Mouse (Mus musculus): ENCODE data around the gene Rnf43. TPM values are rescaled to one million over a fixed set of nuclear protein-coding genes. Genes with fewer than 3 reads are reported as not detected.

The Rnf43 gene
- polyA plus RNA-seq, 1 experiment from 2014 or later = 4.2 TPM

DNA sequence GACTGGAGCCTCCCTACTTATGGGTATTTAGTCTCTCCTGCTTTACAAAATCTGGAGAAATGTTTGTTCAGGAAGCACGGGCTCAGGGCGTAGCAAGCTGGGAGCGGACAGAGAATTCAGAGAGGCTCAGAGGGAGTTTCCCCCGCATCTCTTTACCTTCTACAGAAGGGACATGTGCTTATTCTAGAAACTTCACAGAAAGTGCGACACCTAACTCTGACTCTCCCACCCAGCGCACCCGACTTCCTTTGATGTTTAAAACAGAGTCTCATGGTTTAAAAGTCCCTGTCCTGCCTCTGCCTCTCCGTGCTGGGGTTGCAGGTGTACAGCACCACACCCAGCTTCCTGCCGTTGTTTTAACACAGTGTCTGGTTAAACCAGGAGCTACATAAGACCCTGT, 58.3 kb downstream of the Rnf43 start:
- WGBS = 71% methylated on average over 9 of the region's 9 CpGs
- H3K27ac ChIP-seq = no peak overlapping the region
- no peak for ATAC-seq (ENCODE audit: low FRiP score, low read depth)

GRCm38 (mm10) chr11:87722168-87722567, 59.6 kb downstream of the Rnf43 start:
- H3K4me3 ChIP-seq = no peak overlapping the region
- no peaks in the 10 kb centered on the region for H3K27me3 ChIP-seq
- WGBS = 87% methylated on average over 3 of the region's 3 CpGs
- ATAC-seq (ENCODE audit: low FRiP score, low read depth) = no peak
- no peaks in the 10 kb centered on the region for H3K36me3 ChIP-seq
- H3K4me2 ChIP-seq (replicated peaks) = no peak overlapping the region
- H3K9ac ChIP-seq = no peak overlapping the region
- H3K9me3 ChIP-seq = no peaks in the 10 kb centered on the region
- H3K27ac ChIP-seq = no peak overlapping the region
- H3K4me1 ChIP-seq = peaks cover 14% of the 10 kb centered on the region

More for the DNA sequence above, 58.3 kb downstream of the Rnf43 start:
- Histone ChIP-seq H3K9me3 (no peaks in the 10 kb centered on the region), H3K4me1 (peaks cover 7% of the 10 kb centered on the region), H3K4me2 (replicated peaks) (no peak overlapping the region), H3K27me3 (no peaks in the 10 kb centered on the region), H3K36me3 (no peaks in the 10 kb centered on the region), H3K4me3 (no peak overlapping the region), H3K9ac (no peak overlapping the region)

- Histone ChIP-seq H3K36me3 (no peaks in the 10 kb centered on the region), H3K27me3 (no peaks in the 10 kb centered on the region), H3K4me3 (no peak overlapping the region), H3K4me1 (peaks cover 14% of the 10 kb centered on the region), H3K9me3 (no peaks in the 10 kb centered on the region), H3K27ac (no peak overlapping the region), H3K9ac (no peak overlapping the region), H3K4me2 (replicated peaks) (no peak overlapping the region)
- 87% methylated on average over 4 of the region's 4 CpGs for WGBS
- ATAC-seq (ENCODE audit: low FRiP score, low read depth) = no peak
Measured at GRCm38 (mm10) chr11:87722891-87723290, 60.4 kb downstream of the Rnf43 start.

GRCm38 (mm10) chr11:87725515-87725914, 63.0 kb downstream of the Rnf43 start:
- Histone ChIP-seq H3K9me3 (no peaks in the 10 kb centered on the region), H3K4me3 (no peak overlapping the region), H3K27me3 (no peaks in the 10 kb centered on the region), H3K27ac (peak overlapping the region; percentile 28; the same call in 1 of the 2 replicates), H3K36me3 (no peaks in the 10 kb centered on the region), H3K9ac (peak overlapping the region; percentile 36; the same call in 1 of the 2 replicates), H3K4me2 (replicated peaks) (0 out of 2 replicates have a peak overlapping the region, but pooled peaks have one; percentile 4), H3K4me1 (peaks cover 14% of the 10 kb centered on the region)
- ATAC-seq (ENCODE audit: low FRiP score, low read depth) = no peak

- Histone ChIP-seq H3K9ac (peak overlapping the region; percentile 36), H3K4me2 (replicated peaks) (peak overlapping the region; percentile 4; the same call in 1 of the 2 replicates)
Measured at GRCm38 (mm10) chr11:87725964-87726562, 63.5 kb downstream of the Rnf43 start.

GRCm38 (mm10) chr11:87727021-87727420, 64.5 kb downstream of the Rnf43 start:
- Histone ChIP-seq H3K4me3 (no peak overlapping the region), H3K4me2 (replicated peaks) (no peak overlapping the region), H3K27me3 (no peaks in the 10 kb centered on the region), H3K9ac (no peak overlapping the region), H3K27ac (no peak overlapping the region), H3K4me1 (peaks cover 14% of the 10 kb centered on the region), H3K36me3 (no peaks in the 10 kb centered on the region), H3K9me3 (no peaks in the 10 kb centered on the region)
- WGBS = 70% methylated on average over 11 of the region's 11 CpGs
- no peak for ATAC-seq (ENCODE audit: low FRiP score, low read depth)

More at GRCm38 (mm10) chr11:87725964-87726562, 63.5 kb downstream of the Rnf43 start:
- no peak overlapping the region for H3K4me3 ChIP-seq
- no peaks in the 10 kb centered on the region for H3K9me3 ChIP-seq
- ATAC-seq (ENCODE audit: low FRiP score, low read depth) = 0 out of 2 replicates have a peak, but pooled peaks have one; percentile 11
- 20% methylated on average over 6 of the region's 6 CpGs for WGBS
- H3K36me3 ChIP-seq = no peaks in the 10 kb centered on the region
- no peaks in the 10 kb centered on the region for H3K27me3 ChIP-seq
- peaks cover 14% of the 10 kb centered on the region for H3K4me1 ChIP-seq
- peak overlapping the region; percentile 28; the same call in 1 of the 2 replicates for H3K27ac ChIP-seq

- no peak for ATAC-seq (ENCODE audit: low FRiP score, low read depth)
- WGBS = 59% methylated on average over 4 of the region's 4 CpGs
- Histone ChIP-seq H3K36me3 (no peaks in the 10 kb centered on the region), H3K9ac (no peak overlapping the region), H3K4me3 (no peak overlapping the region), H3K27me3 (no peaks in the 10 kb centered on the region), H3K27ac (no peak overlapping the region), H3K9me3 (no peaks in the 10 kb centered on the region), H3K4me1 (peaks cover 14% of the 10 kb centered on the region), H3K4me2 (replicated peaks) (no peak overlapping the region)
Measured at GRCm38 (mm10) chr11:87727471-87727870, 64.9 kb downstream of the Rnf43 start.

DNA sequence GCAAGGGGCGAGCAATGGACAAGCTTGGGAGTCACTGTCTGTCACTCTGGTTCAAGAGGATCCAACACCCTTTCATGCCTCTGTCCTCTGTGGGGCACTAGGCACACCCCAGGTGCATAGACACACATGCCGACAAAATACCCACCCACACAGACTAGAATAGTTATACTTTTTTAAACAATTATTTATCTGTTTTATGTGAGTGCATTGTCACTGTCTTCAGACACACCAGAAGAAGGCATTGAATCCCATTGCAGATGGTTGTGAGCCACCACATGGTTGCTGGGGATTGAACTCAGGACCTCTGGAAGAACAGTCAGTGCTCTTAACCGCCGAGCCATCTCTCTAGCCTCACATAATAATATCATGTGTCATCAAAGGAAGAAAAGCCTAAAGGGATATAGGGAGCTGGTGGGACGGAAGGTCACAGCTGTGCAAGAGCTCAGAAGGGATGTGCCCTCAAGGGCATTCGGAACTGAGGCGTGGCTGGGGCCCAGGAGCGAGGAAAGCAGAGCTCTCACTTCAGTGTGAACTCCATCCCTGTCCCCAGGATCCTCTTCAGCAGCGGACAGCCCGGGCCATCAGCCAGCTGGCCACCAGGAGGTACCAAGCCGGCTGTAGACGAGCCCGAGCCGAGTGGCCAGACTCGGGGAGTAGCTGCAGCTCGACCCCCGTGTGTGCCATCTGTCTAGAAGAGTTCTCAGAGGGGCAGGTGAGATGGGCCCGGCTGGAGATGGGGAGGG, 66.5 kb downstream of the Rnf43 start:
- no peaks in the 10 kb centered on the region for H3K36me3 ChIP-seq
- no peak overlapping the region for H3K27ac ChIP-seq
- H3K4me3 ChIP-seq = no peak overlapping the region
- no peaks in the 10 kb centered on the region for H3K9me3 ChIP-seq
- no peak overlapping the region for H3K9ac ChIP-seq
- no peak; the same call in 1 of the 2 replicates for ATAC-seq (ENCODE audit: low FRiP score, low read depth)
- no peaks in the 10 kb centered on the region for H3K27me3 ChIP-seq
- H3K4me2 ChIP-seq (replicated peaks) = no peak overlapping the region
- 41% methylated on average over 18 of the region's 18 CpGs for WGBS
- H3K4me1 ChIP-seq = peaks cover 17% of the 10 kb centered on the region

DNA sequence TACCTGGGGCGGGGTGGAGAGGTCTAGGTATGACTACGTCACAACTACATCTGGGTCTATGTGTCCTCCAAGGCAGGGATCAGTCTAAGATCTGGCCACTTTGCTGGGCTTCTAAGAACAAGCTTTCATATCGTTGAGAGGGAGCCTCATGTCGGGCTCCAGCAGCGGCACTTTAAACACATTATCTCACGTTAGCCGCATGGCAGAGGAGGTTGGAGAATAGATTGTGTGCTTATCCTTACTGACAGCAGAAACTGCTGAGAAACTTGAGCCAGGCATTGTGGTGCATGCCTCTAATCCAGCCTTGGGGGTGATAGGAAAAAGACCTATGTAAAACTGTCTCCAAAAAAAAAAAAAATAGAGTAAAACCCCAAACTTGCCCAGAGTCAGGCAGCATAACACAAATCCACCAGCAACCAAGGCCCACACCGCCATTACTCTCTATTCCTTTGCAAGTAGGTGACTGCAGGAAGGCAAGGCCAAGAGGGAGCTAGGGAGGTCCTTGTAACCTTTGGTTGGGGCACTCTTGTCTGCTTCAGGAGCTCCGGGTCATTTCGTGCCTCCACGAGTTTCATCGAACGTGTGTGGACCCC, 67.2 kb downstream of the Rnf43 start:
- no peaks in the 10 kb centered on the region for H3K9me3 ChIP-seq
- H3K9ac ChIP-seq = no peak overlapping the region
- WGBS = 81% methylated on average over 13 of the region's 13 CpGs
- H3K27ac ChIP-seq = no peak overlapping the region
- no peak for ATAC-seq (ENCODE audit: low FRiP score, low read depth)
- H3K36me3 ChIP-seq = no peaks in the 10 kb centered on the region
- no peaks in the 10 kb centered on the region for H3K27me3 ChIP-seq
- no peak overlapping the region for H3K4me3 ChIP-seq
- peaks cover 19% of the 10 kb centered on the region for H3K4me1 ChIP-seq
- no peak overlapping the region for H3K4me2 ChIP-seq (replicated peaks)

- Histone ChIP-seq H3K9me3 (no peaks in the 10 kb centered on the region), H3K4me2 (replicated peaks) (no peak overlapping the region), H3K36me3 (no peaks in the 10 kb centered on the region), H3K27me3 (no peaks in the 10 kb centered on the region), H3K9ac (no peak overlapping the region), H3K27ac (no peak overlapping the region), H3K4me1 (peaks cover 13% of the 10 kb centered on the region), H3K4me3 (no peak overlapping the region)
- 77% methylated on average over 10 of the region's 10 CpGs for WGBS
- no peak for ATAC-seq (ENCODE audit: low FRiP score, low read depth)
Measured at GRCm38 (mm10) chr11:87730652-87731310, 68.3 kb downstream of the Rnf43 start.

- Histone ChIP-seq H3K9ac (peak overlapping the region; percentile 51), H3K4me3 (no peak overlapping the region), H3K27ac (no peak overlapping the region), H3K4me2 (replicated peaks) (peak overlapping the region; percentile 44), H3K9me3 (no peaks in the 10 kb centered on the region), H3K36me3 (peaks cover 2% of the 10 kb centered on the region), H3K4me1 (peaks cover 19% of the 10 kb centered on the region), H3K27me3 (no peaks in the 10 kb centered on the region)
- ATAC-seq (ENCODE audit: low FRiP score, low read depth) = no peak
- 58% methylated on average over 5 of the region's 5 CpGs for WGBS
Measured at GRCm38 (mm10) chr11:87734346-87734745, 71.8 kb downstream of the Rnf43 start.

DNA sequence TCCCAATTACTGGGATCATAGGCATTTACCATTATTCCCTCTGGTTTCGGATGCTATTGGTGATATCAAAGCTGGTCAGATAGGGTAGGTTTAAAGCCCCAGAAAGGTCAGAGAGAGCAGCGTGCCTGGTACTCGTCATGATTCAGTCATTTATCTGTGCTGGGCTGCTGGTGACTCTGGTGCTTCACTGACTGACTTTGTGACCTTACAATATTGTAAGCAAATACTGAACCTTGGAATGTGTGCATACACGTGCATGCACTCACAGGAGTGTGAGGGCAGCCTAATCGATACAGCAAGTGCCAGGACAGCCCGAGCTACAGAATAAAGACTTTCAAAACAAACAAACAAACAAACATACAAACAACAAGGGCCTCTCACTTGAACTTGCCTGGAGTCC, 73.2 kb downstream of the Rnf43 start:
- Histone ChIP-seq H3K4me1 (peaks cover 19% of the 10 kb centered on the region), H3K4me3 (no peak overlapping the region), H3K4me2 (replicated peaks) (no peak overlapping the region), H3K36me3 (peaks cover 15% of the 10 kb centered on the region), H3K9ac (no peak overlapping the region), H3K27ac (no peak overlapping the region), H3K9me3 (no peaks in the 10 kb centered on the region), H3K27me3 (no peaks in the 10 kb centered on the region)
- ATAC-seq (ENCODE audit: low FRiP score, low read depth) = no peak
- 77% methylated on average over 6 of the region's 6 CpGs for WGBS

Measured in limb, embryonic 13.5 days (tissue).